Mouse (Mus musculus) testis, adult 2 months (tissue): ENCODE results near the gene Kdm5a. TPM values are rescaled to one million over a fixed set of nuclear protein-coding genes. Genes with fewer than 3 reads are reported as not detected.

Experiments
- H3K27ac ChIP-seq: fragments of 200-500 bp; 2 replicates; pipeline ENCODE4 v1.5.1; 2012; ENCODE audit warnings: low read depth, low read length; ENCODE audit not compliant: control insufficient read depth, insufficient read depth
- H3K27me3 ChIP-seq: fragments of 200-500 bp; 2 replicates; pipeline ENCODE4 v1.6.1; 2012; ENCODE audit warnings: mild to moderate bottlenecking, low read length, moderate library complexity; ENCODE audit not compliant: control insufficient read depth, insufficient read depth
- H3K36me3 ChIP-seq: fragments of 200-500 bp; 2 replicates; pipeline ENCODE4 v1.6.1; 2012; ENCODE audit warnings: mild to moderate bottlenecking, low read length; ENCODE audit not compliant: control insufficient read depth, insufficient read depth
- H3K4me1 ChIP-seq: fragments of 200-500 bp; 2 replicates; pipeline ENCODE4 v1.6.1; 2012; ENCODE audit warnings: low read length; ENCODE audit not compliant: control insufficient read depth, insufficient read depth
- H3K4me3 ChIP-seq: fragments of 200-500 bp; 2 replicates; pipeline ENCODE4 v1.5.1; 2012; ENCODE audit warnings: low read depth, mild to moderate bottlenecking, low read length, moderate library complexity, mixed read lengths; ENCODE audit not compliant: control insufficient read depth
- CTCF ChIP-seq: fragments of 200-500 bp; IDR thresholded peaks from 2 replicates; pipeline ENCODE4 v1.5.1; 2012; ENCODE audit warnings: low read depth, mild to moderate bottlenecking, inconsistent platforms, low read length, moderate library complexity; ENCODE audit not compliant: control insufficient read depth, insufficient read depth, insufficient replicate concordance
- POLR2A ChIP-seq: fragments of 200-500 bp; IDR thresholded peaks from 2 replicates; pipeline ENCODE4 v1.6.1; 2012; ENCODE audit warnings: low read depth, mild to moderate bottlenecking, inconsistent platforms, low read length, moderate library complexity; ENCODE audit not compliant: control insufficient read depth
- polyA plus RNA-seq: library from polyadenylated mRNA; depleted of rRNA; stranded (reverse); fragments of >200 nt; gene quantifications from 2 replicates; pipeline ENCODE4 v1.2.3, GENCODE M21; 2012

The Kdm5a gene
- polyA plus RNA-seq, 1 experiment, result 5.7 TPM

GRCm38 (mm10) chr6:120349018-120349417, 14.9 kb upstream of the Kdm5a start:
- TF ChIP-seq CTCF (no peak), POLR2A (no peak)
- no peak overlapping the region for H3K27ac ChIP-seq
- no peaks in the 10 kb centered on the region for H3K27me3 ChIP-seq
- no peaks in the 10 kb centered on the region for H3K4me1 ChIP-seq
- no peak overlapping the region for H3K4me3 ChIP-seq
- H3K36me3 ChIP-seq, result peaks cover 2% of the 10 kb centered on the region; the same call in 1 of the 2 replicates

GRCm38 (mm10) chr6:120356478-120356877, 7.4 kb upstream of the Kdm5a start:
- Histone ChIP-seq H3K4me3 (peak overlapping the region; percentile 98; the same call in 1 of the 2 replicates), H3K4me1 (no peaks in the 10 kb centered on the region; the same call in 1 of the 2 replicates), H3K27me3 (no peaks in the 10 kb centered on the region), H3K36me3 (no peaks in the 10 kb centered on the region), H3K27ac (peak overlapping the region; percentile 97; the same call in 1 of the 2 replicates)
- TF ChIP-seq CTCF, result no peak
- no peak for TF ChIP-seq POLR2A

GRCm38 (mm10) chr6:120356951-120357945, 6.7 kb upstream of the Kdm5a start:
- Histone ChIP-seq H3K4me3 (peak overlapping the region; percentile 98), H3K4me1 (no peaks in the 10 kb centered on the region; the same call in 1 of the 2 replicates), H3K36me3 (no peaks in the 10 kb centered on the region), H3K27me3 (no peaks in the 10 kb centered on the region), H3K27ac (peak overlapping the region; percentile 97)
- TF ChIP-seq POLR2A (peak; percentile 86), CTCF (no peak)

GRCm38 (mm10) chr6:120362124-120362523, 1.8 kb upstream of the Kdm5a start:
- no peaks in the 10 kb centered on the region for H3K36me3 ChIP-seq
- no peak overlapping the region; the same call in 1 of the 2 replicates for H3K4me3 ChIP-seq
- peaks cover 7% of the 10 kb centered on the region for H3K4me1 ChIP-seq
- TF ChIP-seq POLR2A, result no peak
- TF ChIP-seq CTCF, result no peak
- no peak overlapping the region for H3K27ac ChIP-seq
- H3K27me3 ChIP-seq, result no peaks in the 10 kb centered on the region

- Histone ChIP-seq H3K27ac (peak overlapping the region; percentile 96), H3K27me3 (no peaks in the 10 kb centered on the region), H3K36me3 (no peaks in the 10 kb centered on the region), H3K4me1 (peaks cover 7% of the 10 kb centered on the region), H3K4me3 (peak overlapping the region; percentile 100)
- no peak for TF ChIP-seq POLR2A
Measured at GRCm38 (mm10) chr6:120362774-120363687, 893 bp upstream of the Kdm5a start.

GRCm38 (mm10) chr6:120364523-120364905, 590 bp downstream of the Kdm5a start:
- Histone ChIP-seq H3K36me3 (no peaks in the 10 kb centered on the region; the same call in 1 of the 2 replicates), H3K4me1 (peaks cover 7% of the 10 kb centered on the region), H3K27me3 (no peaks in the 10 kb centered on the region), H3K4me3 (peak overlapping the region; percentile 100), H3K27ac (peak overlapping the region; percentile 99)
- TF ChIP-seq CTCF (no peak), POLR2A (no peak)

GRCm38 (mm10) chr6:120365051-120365450, 1.1 kb downstream of the Kdm5a start:
- no peaks in the 10 kb centered on the region; the same call in 1 of the 2 replicates for H3K36me3 ChIP-seq
- TF ChIP-seq CTCF (no peak), POLR2A (no peak)
- peak overlapping the region; percentile 65 for H3K27ac ChIP-seq
- peaks cover 7% of the 10 kb centered on the region for H3K4me1 ChIP-seq
- no peaks in the 10 kb centered on the region for H3K27me3 ChIP-seq
- peak overlapping the region; percentile 100 for H3K4me3 ChIP-seq
